Mouse (Mus musculus) cortical plate, adult 2 months (tissue): ENCODE measurements around the gene Itpk1.

Experiments
- CTCF ChIP-seq: fragments of 200-500 bp; IDR thresholded peaks from 2 replicates; pipeline ENCODE4 v1.5.1; 2011; ENCODE audit warnings: mild to moderate bottlenecking, control low read depth, low read length; ENCODE audit not compliant: insufficient read depth; ENCODE audit errors: extremely low read depth
- POLR2A ChIP-seq: fragments of 200-500 bp; IDR thresholded peaks from 2 replicates; pipeline ENCODE4 v1.6.1; 2011; ENCODE audit warnings: mild to moderate bottlenecking, low read length, control low read depth; ENCODE audit not compliant: insufficient read depth; ENCODE audit errors: extremely low read depth

DNA sequence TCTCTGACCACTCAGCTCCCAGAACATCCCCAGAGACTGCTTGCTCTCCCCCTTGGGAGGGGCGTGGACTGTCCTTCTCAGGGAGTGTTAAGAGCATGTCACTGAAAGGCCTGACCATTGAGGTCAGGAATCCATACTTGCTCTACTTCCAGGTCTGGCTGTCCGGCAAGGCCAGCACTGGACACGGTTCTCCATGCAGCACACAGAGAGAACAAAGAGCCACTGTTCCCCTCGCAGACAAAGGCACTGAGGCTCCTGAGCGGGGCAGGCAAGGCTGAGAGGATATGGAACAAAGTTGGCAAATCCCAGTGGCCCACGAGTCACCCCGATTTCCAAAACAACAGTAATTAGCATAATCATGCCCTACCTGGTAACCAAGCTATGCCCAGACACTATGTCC lies 77.9 kb downstream of the Itpk1 start:
- TF ChIP-seq CTCF (no peak), POLR2A (no peak)
